10 mouse cellular contexts compared by ENCODE assay signal in genomic region chr4:130798416-130798815, GRCm38 (mm10). TPM values are rescaled to one million over a fixed set of nuclear protein-coding genes. Genes with fewer than 3 reads are reported as not detected.
DNase-seq lines count a peak whose midpoint lies in the region; ATAC-seq and TF ChIP-seq lines count a peak whose summit lies in the region.
"Had no signal": no experiment of that assay in that cellular context is flagged by ENCODE, and none has a peak within 500 bp of the region (broad histone marks: within the 10 kb centered on the region; RNA-seq: fewer than 3 reads in every experiment).

No protein-coding gene starts in this region.

- no peak for TF ChIP-seq EP300 in heart, postnatal 0 days (IDR thresholded peaks at IDR 0.05; ENCODE audit: low read depth)

- no peak overlapping the region for H3K9ac ChIP-seq in lung, embryonic 16.5 days (ENCODE audit: low read length)
- no peak overlapping the region for H3K9ac ChIP-seq in heart, postnatal 0 days (replicated peaks; ENCODE audit: low read depth, low read length)
- peak overlapping the region; percentile 46; the same call in 1 of the 2 replicates for H3K9ac ChIP-seq in neural tube, embryonic 13.5 days

- no peaks in the 10 kb centered on the region for H3K27me3 ChIP-seq in lung, embryonic 16.5 days (ENCODE audit: control insufficient read depth, insufficient read depth, low read depth, low read length)
- no peaks in the 10 kb centered on the region for H3K27me3 ChIP-seq in heart, postnatal 0 days (ENCODE audit: control insufficient read depth, insufficient read depth, low read length)
- H3K27me3 ChIP-seq in neural tube, embryonic 13.5 days = peaks cover 12% of the 10 kb centered on the region

- no peak for TF ChIP-seq CTCF in heart, postnatal 0 days (IDR thresholded peaks at IDR 0.05; ENCODE audit: low read depth)

- no peak for ATAC-seq in lung, embryonic 16.5 days (ENCODE audit: low read depth)
- ATAC-seq in heart, postnatal 0 days (ENCODE audit: insufficient read depth, low read depth) = no peak
- no peak for ATAC-seq in neural tube, embryonic 13.5 days (ENCODE audit: low read depth)

- 63% methylated on average over 1 of the region's 1 CpGs for WGBS in lung, embryonic 16.5 days
- 58% methylated on average over 1 of the region's 1 CpGs for WGBS in heart, postnatal 0 days
- 71% methylated on average over 1 of the region's 1 CpGs for WGBS in neural tube, embryonic 13.5 days

- no peaks in the 10 kb centered on the region for H3K36me3 ChIP-seq in lung, embryonic 16.5 days (ENCODE audit: control insufficient read depth, insufficient read depth, low read length)
- no peaks in the 10 kb centered on the region for H3K36me3 ChIP-seq in heart, postnatal 0 days (replicated peaks; ENCODE audit: control insufficient read depth, insufficient read depth, low read length)
- H3K36me3 ChIP-seq in neural tube, embryonic 13.5 days = no peaks in the 10 kb centered on the region

- no peaks in the 10 kb centered on the region for H3K9me3 ChIP-seq in lung, embryonic 16.5 days (ENCODE audit: control insufficient read depth, low read length)
- no peaks in the 10 kb centered on the region for H3K9me3 ChIP-seq in heart, postnatal 0 days (replicated peaks; ENCODE audit: control insufficient read depth, low read length)
- H3K9me3 ChIP-seq in neural tube, embryonic 13.5 days = no peaks in the 10 kb centered on the region
- H3K9me3 ChIP-seq: megakaryocyte, embryonic 14.5 days had no signal

- peak; percentile 46 to 49 for DNase-seq in cerebellum, postnatal 10 days
- DNase-seq in cerebellum, postnatal 4 days (ENCODE audit: low spot score in 2 of 2) = no peak
- no peak for DNase-seq in lung, postnatal 4 days
- DNase-seq in heart, postnatal 0 days (ENCODE audit: low spot score) = no peak
- no peak for DNase-seq in thymus, postnatal 14 days
- DNase-seq in frontal cortex, postnatal 25 days (ENCODE audit: low spot score in 2 of 2) = no peak
- DNase-seq: right cerebral cortex, postnatal 4 days had no signal

- H3K4me2 ChIP-seq in lung, embryonic 16.5 days (ENCODE audit: low read depth, low read length) = no peak overlapping the region
- H3K4me2 ChIP-seq in heart, postnatal 0 days (ENCODE audit: low read depth, low read length) = no peak overlapping the region
- no peak overlapping the region for H3K4me2 ChIP-seq in neural tube, embryonic 13.5 days

- H3K4me1 ChIP-seq in lung, embryonic 16.5 days (replicated peaks; ENCODE audit: control insufficient read depth, insufficient read depth, low read length) = peaks cover 31% of the 10 kb centered on the region
- peaks cover 33% of the 10 kb centered on the region for H3K4me1 ChIP-seq in heart, postnatal 0 days (ENCODE audit: control insufficient read depth, insufficient read depth)
- H3K4me1 ChIP-seq in neural tube, embryonic 13.5 days (replicated peaks) = peaks cover 92% of the 10 kb centered on the region

- no peak overlapping the region for H3K4me3 ChIP-seq in lung, embryonic 16.5 days (ENCODE audit: low read length)
- H3K4me3 ChIP-seq in heart, postnatal 0 days (ENCODE audit: low read depth, low read length) = no peak overlapping the region
- H3K4me3 ChIP-seq in neural tube, embryonic 13.5 days = no peak overlapping the region
- H3K4me3 ChIP-seq: megakaryocyte, embryonic 14.5 days had no signal

- H3K27ac ChIP-seq in lung, embryonic 16.5 days (ENCODE audit: low read length) = peak overlapping the region; percentile 47
- H3K27ac ChIP-seq in heart, postnatal 0 days (ENCODE audit: low read depth) = peak overlapping the region; percentile 75
- peak overlapping the region; percentile 68 for H3K27ac ChIP-seq in neural tube, embryonic 13.5 days (replicated peaks)

RNA-seq across cellular contexts. Expression of gene Sdc3, which starts 6.1 kb away (rescaled TPM):
- polyA plus RNA-seq in lung, embryonic 16.5 days (2015; fragmentation: Nextera tagmentation; extraction: Ambion mirVana) = 16.9 and 20.1 TPM in 2 replicates
- 44.2 and 55.2 TPM in 2 replicates for total RNA-seq in heart, postnatal 0 days (2014; rRNA removed; ENCODE audit: low replicate concordance)
- polyA plus RNA-seq in heart, postnatal 0 days (2015; fragmentation: Nextera tagmentation; extraction: Ambion mirVana) = 9.3 and 9.4 TPM in 2 replicates
- polyA plus RNA-seq in neural tube, embryonic 13.5 days (2015; fragmentation: Nextera tagmentation; extraction: Ambion mirVana) = 76.9 and 78.8 TPM in 2 replicates

Comparison
In these comparisons a context has a peak if more than half of its experiments do, and no peak if none do; other contexts are left out.
1. DNase-seq: peak in cerebellum, postnatal 10 days (2 of 2); none in cerebellum, postnatal 4 days (0 of 2), lung, postnatal 4 days (0 of 2), heart, postnatal 0 days (single experiment), thymus, postnatal 14 days (single experiment) and frontal cortex, postnatal 25 days (0 of 2).
2. Peak in every context shown above with its lines, with median percentiles within 50 percentile points of each other: H3K27ac ChIP-seq.